19 mouse cellular contexts compared by ENCODE assay signal in genomic region chr10:23549207-23549606, GRCm38 (mm10).
DNase-seq lines count a peak whose midpoint lies in the region; ATAC-seq and TF ChIP-seq lines count a peak whose summit lies in the region.
"Had no signal": no experiment of that assay in that cellular context is flagged by ENCODE, and none has a peak within 500 bp of the region (broad histone marks: within the 10 kb centered on the region; RNA-seq: fewer than 3 reads in every experiment).

No protein-coding gene starts in this region.

- DNase-seq in adrenal gland, postnatal 10 days: peak; percentile 51
- no peak for DNase-seq in adrenal gland, adult 18-20 months (ENCODE audit: low spot score in 2 of 2)
- no peak for DNase-seq in gastrocnemius, adult 2 months
- DNase-seq in gastrocnemius, postnatal 10 days: no peak
- DNase-seq in heart, postnatal 36 days: no peak
- DNase-seq in cerebellum, postnatal 4 days (ENCODE audit: low spot score in 2 of 2): no peak
- DNase-seq: cerebellum, adult 9-10 months; gastrocnemius, postnatal 14 days; kidney, adult 11 months; liver, postnatal 0 days; lung, postnatal 14 days had no signal

- no peak overlapping the region for H3K4me2 ChIP-seq in embryonic facial prominence, embryonic 15.5 days (replicated peaks)
- H3K4me2 ChIP-seq: embryonic facial prominence, embryonic 13.5 days; stomach, embryonic 15.5 days had no signal

- H3K9ac ChIP-seq in embryonic facial prominence, embryonic 15.5 days: no peak overlapping the region
- H3K9ac ChIP-seq: embryonic facial prominence, embryonic 13.5 days; liver, postnatal 0 days; stomach, embryonic 15.5 days had no signal

- peaks cover 11% of the 10 kb centered on the region for H3K4me1 ChIP-seq in embryonic facial prominence, embryonic 15.5 days
- H3K4me1 ChIP-seq: stomach, embryonic 15.5 days had no signal

- no peak for TF ChIP-seq CTCF in gastrocnemius, adult 2 months (IDR thresholded peaks at IDR 0.05)
- TF ChIP-seq CTCF in C2C12 (IDR thresholded peaks at IDR 0.05; ENCODE audit: control insufficient read depth, insufficient read depth, insufficient read length): no peak

- H3K36me3 ChIP-seq in C2C12 (ENCODE audit: control insufficient read depth, insufficient read depth): no peaks in the 10 kb centered on the region
- H3K36me3 ChIP-seq in embryonic facial prominence, embryonic 15.5 days: no peaks in the 10 kb centered on the region
- H3K36me3 ChIP-seq: embryonic facial prominence, embryonic 13.5 days; stomach, embryonic 15.5 days had no signal

- H3ac ChIP-seq in C2C12 (ENCODE audit: control insufficient read depth, insufficient read length, low read depth): no peak overlapping the region

- H3K4me3 ChIP-seq in gastrocnemius, adult 2 months: no peak overlapping the region
- no peak overlapping the region for H3K4me3 ChIP-seq in C2C12 (ENCODE audit: insufficient read depth, poor library complexity, severe bottlenecking)
- no peak overlapping the region for H3K4me3 ChIP-seq in embryonic facial prominence, embryonic 15.5 days (replicated peaks)
- H3K4me3 ChIP-seq: embryonic facial prominence, embryonic 13.5 days; layer of hippocampus, adult 2 months; stomach, embryonic 15.5 days had no signal

- intact Hi-C loops in gastrocnemius, adult 2 months (cut with DNase I): no loop called here
- intact Hi-C loops in heart, postnatal 36 days (cut with DNase I): no loop called here

- WGBS in embryonic facial prominence, embryonic 15.5 days: 25% methylated on average over 3 of the region's 3 CpGs

- no peaks in the 10 kb centered on the region for H3K9me3 ChIP-seq in embryonic facial prominence, embryonic 15.5 days (replicated peaks)
- H3K9me3 ChIP-seq: embryonic facial prominence, embryonic 13.5 days; stomach, embryonic 15.5 days had no signal

- 0 out of 2 replicates have a peak overlapping the region, but pooled peaks have one; percentile 4 for H3K27ac ChIP-seq in gastrocnemius, adult 2 months
- H3K27ac ChIP-seq in embryonic facial prominence, embryonic 15.5 days (replicated peaks): no peak overlapping the region
- H3K27ac ChIP-seq: embryonic facial prominence, embryonic 13.5 days; hindbrain, postnatal 0 days; kidney, postnatal 0 days; layer of hippocampus, adult 2 months; stomach, embryonic 15.5 days had no signal

- no peaks in the 10 kb centered on the region for H3K79me2 ChIP-seq in C2C12 (ENCODE audit: control insufficient read depth, insufficient read depth)

- H3K27me3 ChIP-seq in C2C12 (ENCODE audit: control insufficient read depth, insufficient read depth, insufficient read length): no peaks in the 10 kb centered on the region
- no peaks in the 10 kb centered on the region for H3K27me3 ChIP-seq in embryonic facial prominence, embryonic 15.5 days
- H3K27me3 ChIP-seq: CH12.LX; embryonic facial prominence, embryonic 13.5 days; stomach, embryonic 15.5 days had no signal

- H3K79me3 ChIP-seq in C2C12 (ENCODE audit: low read depth): no peaks in the 10 kb centered on the region

- ATAC-seq in embryonic facial prominence, embryonic 15.5 days (ENCODE audit: insufficient number of reproducible peaks, low FRiP score, low TSS enrichment, low read depth): peak; percentile 77; the same call in 1 of the 2 replicates
- ATAC-seq: hindbrain, postnatal 0 days; liver, postnatal 0 days had no signal

TF ChIP-seq in C2C12, 6 proteins besides CTCF, POLR2A, EP300 and RAD21:
- TF ChIP-seq MYOD1 (IDR thresholded peaks at IDR 0.05; ENCODE audit: control insufficient read depth, insufficient read length, low read depth) (peak; percentile 34), MAX (IDR thresholded peaks at IDR 0.05) (no peak), FOSL1 (IDR thresholded peaks at IDR 0.05; ENCODE audit: insufficient read depth, low read length, poor library complexity, severe bottlenecking) (no peak), USF1 (IDR thresholded peaks at IDR 0.05; ENCODE audit: low read depth) (no peak), CEBPB (IDR thresholded peaks at IDR 0.05; ENCODE audit: low read depth) (no peak), MYOG (IDR thresholded peaks at IDR 0.05; ENCODE audit: control insufficient read depth, extremely low read depth, insufficient read length) (no peak)
TF ChIP-seq in C2C12: peak in this region for 1.
